Mouse (Mus musculus): ENCODE results near the gene Wwox.

The Wwox gene

GRCm38 (mm10) chr8:115269601-115270000 is 830.1 kb downstream of the Wwox start:
- no peak for DNase-seq

- DNase-seq: no peak
These were observed 834.5 kb downstream of the Wwox start for GRCm38 (mm10) chr8:115273976-115274375.

- no peak for DNase-seq
These were observed 836.8 kb downstream of the Wwox start for GRCm38 (mm10) chr8:115276281-115276680.

GRCm38 (mm10) chr8:115278291-115278690 is 838.8 kb downstream of the Wwox start:
- DNase-seq: no peak

- no peak for DNase-seq
These were observed 850.8 kb downstream of the Wwox start for GRCm38 (mm10) chr8:115290224-115290623.

GRCm38 (mm10) chr8:115296760-115297159 is 857.3 kb downstream of the Wwox start:
- no peak for DNase-seq

GRCm38 (mm10) chr8:115302484-115302883 is 863.0 kb downstream of the Wwox start:
- no peak for DNase-seq

- no peak for DNase-seq
These were observed 868.0 kb downstream of the Wwox start for GRCm38 (mm10) chr8:115307412-115307811.

GRCm38 (mm10) chr8:115311003-115311402 is 871.5 kb downstream of the Wwox start:
- DNase-seq: no peak

- DNase-seq: no peak
These were observed 872.9 kb downstream of the Wwox start for GRCm38 (mm10) chr8:115312371-115312770.

- DNase-seq: no peak
These were observed 883.0 kb downstream of the Wwox start for GRCm38 (mm10) chr8:115322501-115322900.

- DNase-seq: no peak
These were observed 891.2 kb downstream of the Wwox start for GRCm38 (mm10) chr8:115330671-115331070.

GRCm38 (mm10) chr8:115333972-115334371 is 894.5 kb downstream of the Wwox start:
- no peak for DNase-seq

- DNase-seq: no peak
These were observed 896.9 kb downstream of the Wwox start for GRCm38 (mm10) chr8:115336361-115336760.

- no peak for DNase-seq
These were observed 909.2 kb downstream of the Wwox start for GRCm38 (mm10) chr8:115348704-115349103.

- no peak for DNase-seq
These were observed 911.3 kb downstream of the Wwox start for GRCm38 (mm10) chr8:115350707-115351106.

GRCm38 (mm10) chr8:115357663-115358335 is 918.3 kb downstream of the Wwox start:
- DNase-seq: no peak

- no peak for DNase-seq
These were observed 919.0 kb downstream of the Wwox start for GRCm38 (mm10) chr8:115358481-115358880.

- DNase-seq: no peak
These were observed 920.2 kb downstream of the Wwox start for GRCm38 (mm10) chr8:115359701-115360100.

GRCm38 (mm10) chr8:115362518-115362917 is 923.1 kb downstream of the Wwox start:
- no peak for DNase-seq

GRCm38 (mm10) chr8:115374957-115375356 is 935.5 kb downstream of the Wwox start:
- DNase-seq: no peak

GRCm38 (mm10) chr8:115375361-115376047 is 936.0 kb downstream of the Wwox start:
- no peak for DNase-seq

- no peak for DNase-seq
These were observed 937.9 kb downstream of the Wwox start for GRCm38 (mm10) chr8:115377321-115377720.

GRCm38 (mm10) chr8:115380017-115380416 is 940.6 kb downstream of the Wwox start:
- DNase-seq: no peak
